Mouse (Mus musculus) R1 (cell line): ENCODE measurements around the gene Ptpru.
A peak's percentile ranks its signal among the peaks of the same experiment; 100 is the strongest.

Experiments
- DNase-seq: peaks from one replicate; pipeline ENCODE4 v3.0.0-alpha.2; 2018; ENCODE audit warnings: low read depth, low spot score

Gene Ptpru

GRCm38 (mm10) chr4:131786800-131787199 lies 51.3 kb downstream of the Ptpru start:
- DNase-seq = peak; percentile 33

GRCm38 (mm10) chr4:131784034-131784433 lies 54.1 kb downstream of the Ptpru start:
- peak; percentile 86 for DNase-seq

GRCm38 (mm10) chr4:131781023-131781422 lies 57.1 kb downstream of the Ptpru start:
- DNase-seq = no peak

- DNase-seq = no peak
Observed at GRCm38 (mm10) chr4:131778616-131779275, 59.3 kb downstream of the Ptpru start.

- DNase-seq = no peak
Observed at GRCm38 (mm10) chr4:131771384-131771783, 66.7 kb downstream of the Ptpru start.

GRCm38 (mm10) chr4:131763911-131764310 lies 74.2 kb downstream of the Ptpru start:
- no peak for DNase-seq

- peak; percentile 65 for DNase-seq
Observed at GRCm38 (mm10) chr4:131763479-131763878, 74.6 kb downstream of the Ptpru start.

GRCm38 (mm10) chr4:131762211-131762784 lies 75.8 kb downstream of the Ptpru start:
- no peak for DNase-seq

- DNase-seq = no peak
Observed at GRCm38 (mm10) chr4:131752204-131752837, 85.8 kb downstream of the Ptpru start.

GRCm38 (mm10) chr4:131751561-131751960 lies 86.5 kb downstream of the Ptpru start:
- DNase-seq = no peak

- DNase-seq = peak; percentile 65
Observed at GRCm38 (mm10) chr4:131749802-131750201, 88.3 kb downstream of the Ptpru start.

- DNase-seq = no peak
Observed at GRCm38 (mm10) chr4:131744685-131745043, 93.4 kb downstream of the Ptpru start.

GRCm38 (mm10) chr4:131743831-131744684 lies 94.0 kb downstream of the Ptpru start:
- no peak for DNase-seq

GRCm38 (mm10) chr4:131743031-131743430 lies 95.1 kb downstream of the Ptpru start:
- no peak for DNase-seq

GRCm38 (mm10) chr4:131740621-131741020 lies 97.5 kb downstream of the Ptpru start:
- DNase-seq = no peak

GRCm38 (mm10) chr4:131728628-131729027 lies 109.5 kb downstream of the Ptpru start:
- DNase-seq = no peak

GRCm38 (mm10) chr4:131723415-131724080 lies 114.5 kb downstream of the Ptpru start:
- peak; percentile 67 for DNase-seq

GRCm38 (mm10) chr4:131722121-131722841 lies 115.8 kb downstream of the Ptpru start:
- peak; percentile 81 for DNase-seq

- DNase-seq = no peak
Observed at GRCm38 (mm10) chr4:131719151-131719550, 118.9 kb downstream of the Ptpru start.
